19 mouse cellular contexts compared by ENCODE assay signal in genomic region chr6:86797455-86797854, GRCm38 (mm10). TPM values are rescaled to one million over a fixed set of nuclear protein-coding genes. Genes with fewer than 3 reads are reported as not detected.
DNase-seq lines count a peak whose midpoint lies in the region; ATAC-seq and TF ChIP-seq lines count a peak whose summit lies in the region.
"Had no signal": no experiment of that assay in that cellular context is flagged by ENCODE, and none has a peak within 500 bp of the region (broad histone marks: within the 10 kb centered on the region; RNA-seq: fewer than 3 reads in every experiment).

No protein-coding gene starts in this region.

- H3K4me1 ChIP-seq in intestine, embryonic 16.5 days (ENCODE audit: control insufficient read depth, insufficient read depth, low read length): 0 out of 2 replicates have a peak, but pooled peaks cover 2% of the 10 kb centered on the region
- H3K4me1 ChIP-seq in lung, postnatal 0 days (ENCODE audit: insufficient read depth, low read depth, low read length): no peaks in the 10 kb centered on the region
- peaks cover 10% of the 10 kb centered on the region for H3K4me1 ChIP-seq in forebrain, embryonic 14.5 days (ENCODE audit: control insufficient read depth, insufficient read depth, low read length)

- no peaks in the 10 kb centered on the region for H3K9me3 ChIP-seq in intestine, embryonic 16.5 days (ENCODE audit: control insufficient read depth, low read length)
- H3K9me3 ChIP-seq in lung, postnatal 0 days (ENCODE audit: low read length): no peaks in the 10 kb centered on the region
- no peaks in the 10 kb centered on the region for H3K9me3 ChIP-seq in forebrain, embryonic 14.5 days (replicated peaks; ENCODE audit: control insufficient read depth, low read length)
- H3K9me3 ChIP-seq: forebrain, embryonic 12.5 days; heart, embryonic 13.5 days; hindbrain, embryonic 12.5 days had no signal

- H3K4me3 ChIP-seq in intestine, embryonic 16.5 days (ENCODE audit: low read length): no peak overlapping the region
- H3K4me3 ChIP-seq in lung, postnatal 0 days (ENCODE audit: low read depth, low read length): no peak overlapping the region
- no peak overlapping the region for H3K4me3 ChIP-seq in forebrain, embryonic 14.5 days (ENCODE audit: low read depth, low read length)
- H3K4me3 ChIP-seq: forebrain, embryonic 12.5 days; gastrocnemius, adult 2 months; heart, embryonic 13.5 days; hindbrain, embryonic 12.5 days had no signal

- no peaks in the 10 kb centered on the region for H3K36me3 ChIP-seq in intestine, embryonic 16.5 days (ENCODE audit: control insufficient read depth, insufficient read depth, low read length)
- H3K36me3 ChIP-seq in lung, postnatal 0 days (ENCODE audit: insufficient read depth, low read length): no peaks in the 10 kb centered on the region
- H3K36me3 ChIP-seq in forebrain, embryonic 14.5 days (ENCODE audit: control insufficient read depth, insufficient read depth, low read length): no peaks in the 10 kb centered on the region
- H3K36me3 ChIP-seq: forebrain, embryonic 12.5 days; heart, embryonic 13.5 days; hindbrain, embryonic 12.5 days had no signal

- TF ChIP-seq CTCF in lung, postnatal 0 days (IDR thresholded peaks at IDR 0.05): no peak

- DNase-seq in large intestine, adult 2 months (ENCODE audit: low read depth, low spot score): peak; percentile 87
- peak; percentile 73 for DNase-seq in lung, postnatal 0 days (ENCODE audit: low spot score)
- peak; percentile 75 for DNase-seq in lung, postnatal 36 days
- no peak for DNase-seq in kidney, adult 9 months
- DNase-seq in forebrain, embryonic 14.5 days (ENCODE audit: low spot score): no peak
- no peak for DNase-seq in layer of hippocampus, postnatal 25 days (ENCODE audit: extremely low spot score in 1 of 2, low spot score in 1 of 2)
- DNase-seq: adrenal gland, adult 2 months; adrenal gland, postnatal 25 days; cerebellum, adult 18-20 months; cerebellum, adult 9-11 months; forebrain, postnatal 0 days; gastrocnemius, adult 2 months; gastrocnemius, postnatal 25 days; heart, postnatal 36 days had no signal

- H3K4me2 ChIP-seq in intestine, embryonic 16.5 days (ENCODE audit: low read depth, low read length): no peak overlapping the region
- no peak overlapping the region for H3K4me2 ChIP-seq in lung, postnatal 0 days (replicated peaks; ENCODE audit: low read depth, low read length)
- no peak overlapping the region for H3K4me2 ChIP-seq in forebrain, embryonic 14.5 days (ENCODE audit: low read length)
- H3K4me2 ChIP-seq: forebrain, embryonic 12.5 days; heart, embryonic 13.5 days; hindbrain, embryonic 12.5 days had no signal

- H3K27ac ChIP-seq in intestine, embryonic 16.5 days (ENCODE audit: low read length): no peak overlapping the region
- no peak overlapping the region for H3K27ac ChIP-seq in lung, postnatal 0 days (ENCODE audit: low read length)
- no peak overlapping the region for H3K27ac ChIP-seq in forebrain, embryonic 14.5 days (ENCODE audit: low read depth, low read length)
- H3K27ac ChIP-seq: forebrain, embryonic 12.5 days; gastrocnemius, adult 2 months; heart, embryonic 13.5 days; hindbrain, embryonic 12.5 days had no signal

- no peaks in the 10 kb centered on the region for H3K27me3 ChIP-seq in intestine, embryonic 16.5 days (replicated peaks; ENCODE audit: control insufficient read depth, insufficient read depth, low read length)
- H3K27me3 ChIP-seq in lung, postnatal 0 days (replicated peaks; ENCODE audit: insufficient read depth, low read length): no peaks in the 10 kb centered on the region
- H3K27me3 ChIP-seq in forebrain, embryonic 14.5 days (replicated peaks; ENCODE audit: control insufficient read depth, insufficient read depth, low read length): 0 out of 2 replicates have a peak, but pooled peaks cover 3% of the 10 kb centered on the region

- WGBS in intestine, embryonic 16.5 days: 37% methylated on average over 4 of the region's 4 CpGs
- WGBS in large intestine, adult 2 months: 20% methylated on average over 4 of the region's 4 CpGs
- WGBS in lung, postnatal 0 days: 36% methylated on average over 4 of the region's 4 CpGs
- 56% methylated on average over 4 of the region's 4 CpGs for WGBS in forebrain, embryonic 14.5 days

- peak; percentile 21; the same call in 1 of the 2 replicates for ATAC-seq in intestine, embryonic 16.5 days
- ATAC-seq in lung, postnatal 0 days: peak; percentile 62
- ATAC-seq in forebrain, embryonic 14.5 days: no peak
- ATAC-seq: forebrain, postnatal 0 days; hindbrain, embryonic 16.5 days had no signal

- TF ChIP-seq EP300 in lung, postnatal 0 days (IDR thresholded peaks at IDR 0.05): no peak

- H3K9ac ChIP-seq in intestine, embryonic 16.5 days (ENCODE audit: low read depth, low read length): no peak overlapping the region
- no peak overlapping the region for H3K9ac ChIP-seq in lung, postnatal 0 days (replicated peaks; ENCODE audit: low read depth)
- no peak overlapping the region for H3K9ac ChIP-seq in forebrain, embryonic 14.5 days (ENCODE audit: low read length)
- H3K9ac ChIP-seq: forebrain, embryonic 12.5 days; forebrain, postnatal 0 days; heart, embryonic 13.5 days; hindbrain, embryonic 12.5 days had no signal

RNA-seq across cellular contexts. Expression of gene Anxa4, which starts 4.1 kb away (rescaled TPM):
- polyA plus RNA-seq in intestine, embryonic 16.5 days (2015; fragmentation: Nextera tagmentation; extraction: Ambion mirVana): 538 and 653 TPM in 2 replicates
- 290 and 706 TPM in 2 replicates for polyA plus RNA-seq in large intestine, adult 2 months (2012; rRNA removed)
- 167 and 208 TPM in 2 replicates for polyA plus RNA-seq in lung, postnatal 0 days (2015; fragmentation: Nextera tagmentation; extraction: Ambion mirVana)
- polyA plus RNA-seq in forebrain, embryonic 14.5 days (2014; fragmentation: Nextera tagmentation; extraction: Ambion mirVana): 6.5 and 7.2 TPM in 2 replicates
- total RNA-seq in layer of hippocampus, postnatal 25 days (2021): 1 to 10 TPM; 4.8 to 6.2 TPM

RNA-seq across cellular contexts. Expression of gene Aak1, which starts 51.9 kb away (rescaled TPM):
- 7.0 and 8.9 TPM in 2 replicates for polyA plus RNA-seq in intestine, embryonic 16.5 days (2015; fragmentation: Nextera tagmentation; extraction: Ambion mirVana)
- 4.0 and 12.6 TPM in 2 replicates for polyA plus RNA-seq in large intestine, adult 2 months (2012; rRNA removed)
- 5.5 and 6.3 TPM in 2 replicates for polyA plus RNA-seq in lung, postnatal 0 days (2015; fragmentation: Nextera tagmentation; extraction: Ambion mirVana)
- polyA plus RNA-seq in forebrain, embryonic 14.5 days (2014; fragmentation: Nextera tagmentation; extraction: Ambion mirVana): 23.5 and 30.9 TPM in 2 replicates
- 100 to 1,000 TPM; 399 to 433 TPM for total RNA-seq in layer of hippocampus, postnatal 25 days (2021)

Comparison
In these comparisons a context has a peak if more than half of its experiments do, and no peak if none do; other contexts are left out.
1. DNase-seq: peak in large intestine, adult 2 months (single experiment), lung, postnatal 0 days (single experiment) and lung, postnatal 36 days (single experiment); none in kidney, adult 9 months (single experiment), forebrain, embryonic 14.5 days (single experiment) and layer of hippocampus, postnatal 25 days (0 of 2).
2. RNA of gene Anxa4, which starts 4.1 kb away (polyA plus RNA-seq): 538 to 653 TPM in intestine, embryonic 16.5 days, 290 to 706 TPM in large intestine, adult 2 months and 167 to 208 TPM in lung, postnatal 0 days; 6.5 to 7.2 TPM in forebrain, embryonic 14.5 days; every median in the first group is over 10 times any median in the second.